Mouse (Mus musculus) left cerebral cortex, postnatal 14 days (tissue): ENCODE results near the gene Prex1. TPM values are rescaled to one million over a fixed set of nuclear protein-coding genes. Genes with fewer than 3 reads are reported as not detected.
"Not testable (repeated sequence)": the region's sequence is repeated elsewhere in the genome, so short reads cannot be mapped to it uniquely, and the experiment has no call there.

Experiments
- DNase-seq, 2 experiments: peaks; one replicate each; pipeline ENCODE4 v3.0.0; 2021 to 2022; ENCODE audit warnings: low spot score in 2 of 2, mixed read lengths in 1 of 2
- intact Hi-C: fragments of 180-260 bp; cut with DNase I; formaldehyde crosslinking; loops from one replicate; pipeline ENCODE4 v1.15.1; 2025
- total RNA-seq, 2 experiments: library from RNA; stranded (reverse); gene quantifications; 2 replicates each; pipeline ENCODE4 v1.2.3; 2021

Gene Prex1
- total RNA-seq, 2 experiments from 2014 or later: 119 to 132 TPM

DNA sequence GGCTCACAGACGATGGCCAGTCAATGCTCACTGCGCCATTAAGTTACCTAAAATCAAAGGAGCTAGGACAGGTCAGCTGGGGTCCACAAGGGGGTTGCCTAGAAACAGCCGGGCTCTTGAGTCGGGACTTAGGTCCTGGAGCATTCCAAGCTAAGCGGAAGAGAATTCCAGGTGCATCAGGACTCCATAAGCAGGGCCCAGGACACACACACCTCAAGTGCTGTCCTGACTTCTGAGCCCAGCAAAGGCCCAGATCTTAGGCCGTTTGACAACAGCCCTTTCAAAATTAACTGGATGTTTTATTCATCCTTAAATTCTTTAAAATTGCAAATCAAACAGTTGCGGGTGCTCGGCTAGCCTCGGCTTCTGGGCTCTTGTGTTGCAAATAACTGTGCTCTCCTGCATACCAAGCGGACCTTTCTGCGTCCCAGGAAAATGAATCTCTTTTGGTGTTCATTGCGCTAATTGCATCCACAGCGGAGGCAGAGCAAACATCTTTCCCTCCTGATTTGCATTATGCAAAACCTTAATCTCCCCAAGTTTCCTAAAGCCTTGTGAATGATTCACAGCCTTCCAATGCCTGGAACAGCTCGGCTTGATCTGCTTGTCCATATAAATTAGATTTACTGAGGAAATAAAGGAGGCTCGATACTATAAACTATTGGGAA, 161.7 kb downstream of the Prex1 start:
- no peak for DNase-seq
- intact Hi-C loops: no loop called here

DNA sequence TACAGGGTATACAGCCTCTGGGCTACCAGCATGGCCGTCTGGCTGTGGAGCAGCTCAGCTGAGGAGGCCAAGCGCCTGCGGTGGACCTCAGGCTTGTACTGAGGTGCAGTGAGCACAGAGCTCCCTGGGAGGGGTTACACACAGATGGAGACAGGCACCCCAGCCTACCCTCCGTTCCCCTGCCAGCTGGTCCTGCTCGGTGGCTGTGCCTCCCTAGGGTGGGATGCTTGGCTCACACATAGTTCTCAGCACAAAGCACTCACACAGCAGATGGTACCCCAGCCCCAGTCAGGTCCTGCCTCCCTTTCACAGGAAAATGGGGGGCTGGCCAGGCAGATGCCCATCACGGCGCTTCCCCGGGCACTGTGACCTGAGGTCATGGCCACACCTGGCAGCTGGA, 163.8 kb downstream of the Prex1 start:
- intact Hi-C loops: loop anchor here (10.0 kb wide), 1 partner anchor 115 kb away; no protein-coding TSS in a partner anchor
- DNase-seq: no peak

DNA sequence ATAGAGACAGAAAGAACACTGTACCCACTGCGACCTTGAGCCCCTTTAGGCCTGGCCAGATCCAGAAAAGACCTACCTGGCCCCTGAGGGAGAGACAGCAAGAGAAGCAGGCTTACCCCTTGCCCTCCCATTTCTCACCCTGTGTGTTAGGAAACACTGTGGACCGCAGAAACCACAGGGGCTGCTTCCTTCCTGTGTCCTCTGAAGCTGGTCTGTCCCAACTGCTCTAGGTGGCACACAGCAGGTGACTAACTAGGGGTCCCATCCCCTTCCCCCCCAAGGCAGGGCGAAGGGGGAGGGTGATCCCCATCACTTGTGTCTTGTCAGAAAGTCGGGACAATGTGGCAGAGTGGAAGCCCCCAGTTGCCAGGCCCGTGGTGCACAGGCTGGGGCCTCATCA, 164.6 kb downstream of the Prex1 start:
- intact Hi-C loops: loop anchor here (10.0 kb wide), 1 partner anchor 114 kb away; no protein-coding TSS in a partner anchor

DNA sequence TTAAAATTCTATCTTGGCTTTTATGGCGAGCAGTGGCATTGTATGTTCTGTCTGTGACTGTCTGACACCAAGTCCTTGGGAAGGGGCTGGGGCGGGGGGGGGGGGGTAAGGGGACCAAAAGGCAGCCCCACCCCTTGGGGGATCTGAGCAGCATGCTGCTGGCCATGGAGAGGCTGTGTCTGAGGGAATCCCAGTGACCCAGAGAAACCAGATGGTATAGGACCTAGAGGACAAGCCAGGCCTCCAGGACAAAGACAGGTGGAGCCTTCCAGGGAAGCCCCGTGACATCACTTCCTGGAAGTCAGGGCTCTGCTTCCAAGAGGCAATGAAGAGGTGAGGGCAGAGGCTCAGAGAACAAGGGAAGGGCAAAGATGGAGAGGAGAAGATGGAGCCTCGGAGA, 168.1 kb downstream of the Prex1 start:
- DNase-seq: no peak
- intact Hi-C loops: loop anchor here (10.0 kb wide), 1 partner anchor 111 kb away; no protein-coding TSS in a partner anchor

More for the DNA sequence above, 164.6 kb downstream of the Prex1 start:
- no peak for DNase-seq

DNA sequence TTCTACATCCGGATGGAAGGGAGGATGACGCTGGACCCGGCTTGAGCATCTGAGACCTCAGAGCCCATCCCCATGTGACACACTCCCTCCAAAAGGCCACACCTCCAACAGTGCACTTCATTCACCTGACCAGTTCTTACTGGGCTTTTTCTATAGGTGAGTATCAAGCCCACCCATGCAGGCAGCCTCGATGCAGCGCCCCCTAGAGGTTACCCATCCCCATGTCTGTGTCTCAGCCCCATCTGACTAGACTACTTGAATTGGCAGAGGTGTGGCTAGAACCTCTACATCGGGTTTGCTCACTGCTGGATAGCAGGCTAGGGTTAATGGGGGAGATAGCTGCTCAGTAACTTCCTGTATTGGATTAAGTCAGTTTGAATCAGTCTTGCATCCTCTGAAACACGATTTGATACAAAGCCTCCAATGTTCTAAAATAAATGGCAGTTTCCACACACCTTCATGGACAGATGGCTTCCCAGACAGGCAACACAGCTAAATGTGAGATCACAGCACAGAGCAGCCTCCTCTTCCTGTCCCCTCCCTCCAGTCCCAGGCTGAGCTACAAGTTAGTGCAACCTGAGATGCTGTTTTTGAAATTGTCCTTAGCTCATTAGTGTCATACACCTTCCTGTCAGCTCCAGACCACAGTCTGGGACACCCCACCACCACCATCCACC, 168.9 kb downstream of the Prex1 start:
- intact Hi-C loops: loop anchor here (10.0 kb wide), 1 partner anchor 110 kb away; no protein-coding TSS in a partner anchor
- DNase-seq: peak in 1 of 2 experiments; percentile 49

DNA sequence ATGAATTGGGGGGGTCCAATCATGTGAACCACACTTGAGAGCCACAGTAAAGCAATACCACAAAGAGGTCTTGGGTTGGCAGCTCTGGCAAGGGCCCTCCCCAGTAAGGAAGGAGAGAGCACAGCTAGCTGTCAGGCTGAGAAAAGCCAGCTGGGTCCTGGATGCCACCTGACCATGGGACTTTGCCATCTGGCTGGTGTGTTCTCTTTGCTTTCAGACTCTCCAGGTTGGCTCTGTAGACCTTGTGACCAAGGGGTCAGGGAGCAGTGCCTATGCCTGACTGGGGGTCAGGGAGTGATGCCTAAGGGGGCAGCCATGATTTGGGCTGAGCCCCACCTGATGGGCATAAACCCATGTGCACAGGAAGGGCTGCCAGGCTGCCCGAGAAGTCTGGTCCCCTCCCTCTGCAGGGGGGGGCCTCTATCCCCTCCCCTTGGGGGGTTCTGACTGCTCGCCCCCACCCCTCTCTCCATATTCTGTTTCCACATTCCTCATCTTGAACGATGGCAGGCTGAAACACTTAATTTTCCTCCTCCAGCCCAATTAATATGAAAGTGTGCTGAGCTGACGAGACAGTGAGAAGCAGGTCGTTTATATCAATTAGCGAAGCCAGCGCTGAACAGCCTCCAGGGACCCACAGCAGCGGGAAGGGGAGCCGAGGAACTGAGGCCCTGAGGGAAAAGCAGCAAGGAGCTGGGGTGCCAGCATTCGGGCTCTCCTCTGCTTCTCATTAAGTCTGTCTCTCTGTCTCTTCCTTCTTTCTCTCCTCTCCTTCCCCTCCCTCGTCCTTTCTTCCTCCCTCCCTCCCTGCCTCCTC, 172.3 kb downstream of the Prex1 start:
- DNase-seq: no peak
- intact Hi-C loops: loop anchor here (10.0 kb wide), 1 partner anchor 107 kb away; no protein-coding TSS in a partner anchor

DNA sequence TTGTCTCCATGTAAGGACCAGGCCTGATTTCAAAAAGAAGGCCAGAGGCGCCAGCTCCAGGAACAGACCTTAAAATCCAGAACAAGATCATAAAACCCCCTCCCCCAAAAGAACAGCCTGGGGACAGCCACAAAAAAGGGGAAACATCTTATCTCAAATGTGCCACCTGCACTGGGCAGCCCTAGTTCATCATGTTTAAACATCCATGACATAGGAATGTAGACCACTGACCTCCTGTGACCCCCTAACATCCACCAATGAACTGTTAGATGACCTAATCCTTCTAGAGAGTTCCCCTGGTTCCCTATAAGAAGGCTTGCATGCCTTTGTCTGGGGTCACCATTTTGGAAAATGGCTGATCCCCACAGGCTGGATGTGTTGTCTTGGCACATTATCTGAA, 173.4 kb downstream of the Prex1 start:
- intact Hi-C loops: loop anchor here (10.0 kb wide), 1 partner anchor 105 kb away; no protein-coding TSS in a partner anchor
- no peak for DNase-seq

DNA sequence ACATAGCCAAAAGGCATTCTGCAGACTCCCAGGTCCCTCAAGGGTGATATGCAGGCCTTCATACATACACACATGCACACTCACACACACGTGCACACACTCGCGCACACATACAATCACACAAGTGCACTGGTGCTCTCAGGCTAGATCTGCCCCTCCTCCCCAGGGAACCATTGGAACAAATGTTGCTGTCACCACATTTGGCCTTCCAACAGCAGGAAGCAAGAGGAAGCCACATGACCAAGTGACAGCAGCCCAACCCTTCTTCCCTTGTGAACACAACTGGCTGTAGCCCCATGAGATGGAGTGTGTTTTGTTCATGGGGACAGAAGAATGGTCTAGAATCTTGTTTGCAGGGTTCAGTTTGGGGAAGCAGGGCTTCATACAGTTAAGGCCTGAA, 176.7 kb downstream of the Prex1 start:
- no peak for DNase-seq
- intact Hi-C loops: no loop called here

DNA sequence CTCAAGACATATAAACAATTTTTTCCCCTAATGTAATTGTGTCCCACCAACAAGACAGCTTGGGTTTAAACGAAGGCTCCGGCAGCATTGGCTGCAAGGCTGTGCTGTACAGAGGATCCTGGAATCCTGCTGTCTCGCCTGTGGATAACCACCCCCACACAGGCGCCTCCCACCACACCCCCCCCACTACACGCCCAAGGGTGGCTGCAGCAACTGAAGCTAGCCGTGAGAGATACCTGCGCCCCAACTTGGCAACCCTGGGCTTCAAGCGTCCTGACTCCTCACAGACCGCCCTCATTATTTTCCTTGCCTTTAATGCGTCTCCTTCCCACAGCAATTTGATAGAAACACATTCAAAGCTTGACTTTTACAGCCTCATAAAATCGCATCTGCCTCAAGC, 178.1 kb downstream of the Prex1 start:
- intact Hi-C loops: no loop called here
- DNase-seq: no peak

DNA sequence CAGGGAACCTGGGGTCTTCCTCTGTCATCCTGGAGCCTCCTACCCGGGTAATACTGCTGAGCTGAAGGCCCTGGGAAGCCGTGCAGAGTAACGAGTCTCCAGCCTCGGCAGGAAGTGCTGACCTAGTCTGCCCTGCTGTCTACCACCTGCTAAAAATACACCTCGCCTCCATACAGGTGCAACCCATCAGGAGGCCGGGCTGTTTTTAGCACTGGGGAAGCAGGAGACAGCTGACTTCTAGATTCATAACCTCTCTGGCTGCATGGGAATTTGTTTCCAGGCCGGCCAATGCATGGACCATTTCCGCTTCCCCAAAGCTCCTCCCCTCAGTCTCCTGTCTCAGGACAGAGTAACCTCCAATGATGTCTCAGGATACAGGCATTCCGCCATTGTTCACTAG, 187.4 kb downstream of the Prex1 start:
- intact Hi-C loops: no loop called here
- no peak for DNase-seq

DNA sequence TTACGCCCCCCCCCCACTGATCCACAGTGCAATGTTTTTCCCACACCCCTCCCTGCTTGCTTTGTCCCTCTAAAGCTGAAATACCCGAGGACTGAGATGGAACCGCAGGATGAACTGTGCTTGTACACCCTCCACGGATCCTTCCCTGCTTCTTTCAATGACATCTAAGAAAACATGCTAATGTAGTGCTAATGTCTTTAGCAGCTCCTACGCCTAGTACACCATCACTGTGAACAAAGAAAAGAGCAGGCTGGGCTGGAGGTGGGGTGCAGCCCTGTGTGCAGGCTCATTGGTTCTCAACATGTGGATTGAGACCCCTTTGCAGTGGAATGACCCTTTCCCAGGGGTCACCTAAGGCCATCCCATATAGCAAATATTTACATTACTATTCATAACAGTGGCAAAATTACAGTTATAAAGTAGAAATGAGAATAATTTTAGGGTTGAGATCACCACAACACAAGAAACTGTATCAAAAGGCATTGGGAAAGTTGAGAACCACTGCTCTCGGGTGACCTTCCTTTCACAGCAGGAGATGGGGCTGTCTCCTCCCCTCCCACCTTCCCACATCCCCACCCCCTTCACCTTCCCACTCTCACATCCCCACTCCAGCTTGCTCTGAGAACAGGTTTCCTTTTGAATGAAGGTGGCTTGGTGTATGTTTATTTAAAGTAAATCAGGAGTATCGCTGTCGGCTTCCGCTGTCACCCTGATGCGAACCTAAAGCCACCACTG, 190.3 kb downstream of the Prex1 start:
- intact Hi-C loops: no loop called here
- DNase-seq: no peak

DNA sequence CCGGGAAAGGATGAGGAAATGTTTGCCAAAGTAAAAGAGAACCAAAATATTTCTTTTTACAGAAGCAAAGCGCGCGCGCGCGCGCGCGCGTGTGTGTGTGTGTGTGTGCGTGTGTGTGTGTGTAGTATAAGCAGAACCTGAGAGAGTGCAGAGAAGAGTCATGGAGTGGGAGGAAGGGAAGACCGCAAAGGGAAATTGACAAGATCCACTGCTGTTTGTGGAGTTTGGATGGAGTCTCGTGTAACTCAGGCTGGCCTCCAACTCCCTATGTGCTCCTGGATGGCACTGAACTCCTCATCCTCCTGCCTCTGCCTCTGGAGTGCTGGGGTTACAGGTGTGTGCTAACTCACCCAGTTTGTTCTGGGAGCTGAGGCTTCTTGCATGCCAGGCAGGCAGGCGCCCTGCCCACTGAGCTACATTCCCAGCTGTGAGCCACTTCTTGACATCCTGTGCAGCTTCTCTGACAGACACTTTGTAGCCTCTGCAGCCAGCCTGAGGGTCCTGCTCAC, 191.0 kb downstream of the Prex1 start:
- intact Hi-C loops: no loop called here
- DNase-seq: peak in 1 of 2 experiments; percentile 39

DNA sequence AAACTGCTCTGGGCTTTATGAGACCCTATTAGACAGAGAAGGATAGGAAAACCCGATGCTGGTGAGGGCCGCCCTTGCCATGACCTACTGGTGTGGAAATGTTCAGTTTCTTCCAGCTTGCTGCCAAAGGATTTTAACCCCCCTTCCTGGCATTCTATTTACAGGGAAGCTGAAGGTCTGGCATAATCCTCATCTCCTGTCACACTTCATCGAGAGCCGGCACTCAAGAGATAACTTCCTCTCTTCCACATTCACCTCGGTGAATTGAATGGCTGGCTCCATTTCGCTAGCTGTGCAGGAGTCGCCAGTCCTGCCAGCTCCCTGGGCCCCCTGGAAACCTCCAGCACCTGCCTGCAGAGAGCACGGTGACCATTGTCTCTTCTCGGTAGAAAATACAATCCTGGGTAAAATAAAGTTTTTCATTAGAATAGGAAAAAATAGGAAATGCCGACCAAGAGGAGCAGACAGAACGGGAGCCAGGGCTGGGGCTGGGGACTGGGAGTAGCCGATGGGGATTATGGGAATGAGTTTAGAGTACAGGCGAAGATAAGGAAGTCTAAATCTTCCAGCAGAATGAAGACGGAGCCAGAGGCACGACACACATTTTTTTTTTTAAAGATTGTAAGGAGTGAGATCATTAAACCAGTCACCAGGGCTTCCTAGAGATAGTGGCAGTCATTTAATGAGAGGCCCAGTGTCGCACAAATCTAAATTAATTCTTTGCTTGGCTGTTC, 191.6 kb downstream of the Prex1 start:
- DNase-seq: no peak
- intact Hi-C loops: no loop called here

DNA sequence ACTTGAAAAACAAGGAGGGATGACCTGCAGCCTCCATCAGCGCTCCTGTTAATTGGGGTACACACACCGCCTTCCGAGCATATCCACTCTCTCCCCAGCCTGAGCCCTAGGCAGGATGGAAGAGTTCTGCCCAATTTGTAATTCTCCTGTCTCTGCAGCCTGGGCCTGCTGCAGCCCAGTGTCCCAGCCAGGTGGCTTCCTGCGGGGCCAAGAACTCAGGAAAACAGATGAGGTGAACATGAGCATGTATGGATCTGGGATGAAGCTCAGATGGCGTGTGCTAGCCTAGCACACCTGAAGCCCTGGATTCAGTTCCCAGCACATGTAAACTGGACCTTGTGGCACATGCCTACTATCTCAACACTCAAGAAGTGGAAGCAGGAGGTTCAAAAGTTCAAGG, 192.2 kb downstream of the Prex1 start:
- DNase-seq: no peak
- intact Hi-C loops: no loop called here

DNA sequence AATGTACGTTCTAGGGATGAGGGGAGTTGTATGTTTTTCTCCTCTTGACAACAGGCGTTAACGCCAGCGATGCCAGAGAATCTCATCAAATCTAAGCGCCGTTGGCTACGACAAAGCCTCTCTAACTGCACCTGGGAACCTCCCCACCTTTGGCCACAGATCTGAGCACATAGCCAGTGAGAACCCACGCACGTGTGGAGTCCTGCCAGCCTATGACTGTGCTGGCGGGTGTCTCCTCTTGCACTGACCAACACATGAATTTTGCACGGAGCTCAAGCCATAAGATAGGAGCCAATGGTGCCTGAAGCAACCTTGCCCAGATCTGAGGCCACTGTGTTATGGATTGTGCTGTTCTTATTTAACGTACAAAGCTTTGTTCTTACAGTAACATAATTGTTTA, 193.1 kb downstream of the Prex1 start:
- DNase-seq: no peak
- intact Hi-C loops: no loop called here

DNA sequence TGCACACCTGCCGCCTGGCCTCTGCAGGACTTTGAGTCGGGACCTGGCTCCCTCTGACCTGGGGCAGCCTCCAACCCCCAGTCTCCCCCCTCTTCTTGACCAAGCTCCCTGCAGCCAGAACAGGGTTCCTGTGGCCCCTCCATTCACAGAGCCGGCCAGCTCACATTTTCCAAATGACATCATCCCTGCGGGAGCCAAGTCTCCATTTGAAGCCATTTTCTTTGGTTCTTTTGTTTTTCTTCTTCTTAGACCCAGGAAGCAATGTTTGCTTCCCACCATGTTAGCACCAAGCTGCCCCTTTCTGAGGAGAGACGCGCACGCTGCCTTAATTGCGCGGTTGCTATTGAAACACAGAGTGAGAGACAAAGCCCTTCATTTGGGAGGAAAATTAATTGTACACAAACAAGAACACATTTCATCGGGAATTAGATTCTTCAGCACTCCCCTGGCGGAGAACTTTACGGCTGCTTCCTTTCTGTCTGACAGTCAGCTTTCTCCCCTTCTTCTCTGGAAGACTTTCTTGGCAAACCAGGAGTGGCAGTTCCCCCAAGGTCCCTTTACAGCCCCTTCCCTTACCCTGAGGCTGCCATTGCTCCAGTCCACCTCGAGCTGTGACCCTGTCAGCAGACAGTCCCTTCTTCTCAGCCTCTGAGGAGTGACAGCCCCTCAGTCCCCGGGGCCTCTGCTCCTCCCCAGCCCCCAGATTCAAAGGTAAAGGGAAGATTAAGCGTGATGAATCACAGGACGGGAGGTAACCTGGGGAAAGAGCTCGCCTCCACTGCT, 196.0 kb downstream of the Prex1 start:
- DNase-seq: not testable (repeated sequence)
- intact Hi-C loops: loop anchor here (5.0 kb wide), 1 partner anchor 45 kb away; no protein-coding TSS in a partner anchor

DNA sequence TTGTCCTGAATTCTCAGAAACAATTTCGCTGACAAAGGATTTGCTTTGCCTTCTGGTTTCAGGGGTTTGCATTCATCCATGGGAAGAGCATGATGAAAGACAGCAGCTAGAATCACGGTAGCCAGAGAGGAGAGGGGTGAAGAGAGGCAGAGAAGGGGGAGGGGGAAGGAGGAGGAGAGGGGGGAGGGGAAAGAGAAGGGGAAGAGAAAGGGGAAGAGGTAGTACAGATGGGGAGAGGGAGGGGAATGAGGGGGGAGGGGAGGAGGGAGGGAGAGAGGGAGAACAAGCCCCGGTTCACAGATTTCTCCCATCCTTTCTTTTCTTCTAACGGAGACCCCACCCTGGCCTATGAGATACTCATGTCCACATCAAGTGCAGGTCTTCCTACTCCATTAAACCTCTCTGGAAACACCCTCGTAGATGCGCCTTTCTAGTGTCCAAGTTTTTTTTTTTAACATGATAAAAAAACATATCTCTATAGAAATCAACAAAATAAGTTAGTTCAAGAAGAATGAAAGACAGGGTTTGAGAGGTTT, 196.7 kb downstream of the Prex1 start:
- DNase-seq: no peak
- intact Hi-C loops: loop anchor here (5.0 kb wide), 1 partner anchor 45 kb away; no protein-coding TSS in a partner anchor
